Mouse (Mus musculus) bone marrow macrophage, adult 2 months (primary cell): ENCODE measurements around the gene Ece1.

Experiments used
- CTCF ChIP-seq: IDR thresholded peaks from 2 replicates; pipeline ENCODE4 v1.5.1; 2012; ENCODE audit warnings: low read depth, mild to moderate bottlenecking, low read length, moderate library complexity
- POLR2A ChIP-seq: IDR thresholded peaks from 2 replicates; pipeline ENCODE4 v1.6.1; 2012; ENCODE audit warnings: mild to moderate bottlenecking, low read depth, low read length, borderline replicate concordance

DNA sequence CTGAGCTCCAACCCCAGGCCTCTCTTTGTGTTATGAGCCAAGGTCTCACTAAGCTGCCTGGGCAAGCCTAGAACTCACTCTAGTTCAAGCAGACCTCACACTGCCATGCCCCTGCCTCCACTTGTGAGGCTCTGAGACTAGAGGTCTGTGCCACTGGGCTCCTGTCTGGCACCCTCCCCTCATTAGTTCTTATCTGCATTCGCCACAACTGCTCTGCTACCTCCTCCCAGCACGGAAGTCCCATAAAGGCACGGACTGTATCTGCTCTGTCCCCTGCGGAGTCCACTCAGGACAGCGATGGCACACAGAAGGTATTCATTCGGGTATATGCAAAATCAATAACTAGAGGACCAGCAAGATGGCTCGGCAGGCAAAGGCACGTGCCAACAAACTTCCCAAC lies 19.4 kb downstream of the Ece1 start:
- no peak for TF ChIP-seq CTCF
- no peak for TF ChIP-seq POLR2A
